Mouse (Mus musculus) cerebellum, adult 2 months (tissue): ENCODE data around the gene Zfp536.

ENCODE experiments used
- CTCF ChIP-seq: fragments of 200-500 bp; IDR thresholded peaks from 2 replicates; pipeline ENCODE4 v1.5.1; 2011; ENCODE audit warnings: low read depth, mild to moderate bottlenecking, control low read depth, low read length, moderate library complexity, borderline replicate concordance; ENCODE audit not compliant: insufficient read depth
- POLR2A ChIP-seq: fragments of 200-500 bp; IDR thresholded peaks from 2 replicates; pipeline ENCODE4 v1.6.1; 2011; ENCODE audit warnings: low read length, control low read depth, borderline replicate concordance; ENCODE audit not compliant: insufficient read depth

DNA sequence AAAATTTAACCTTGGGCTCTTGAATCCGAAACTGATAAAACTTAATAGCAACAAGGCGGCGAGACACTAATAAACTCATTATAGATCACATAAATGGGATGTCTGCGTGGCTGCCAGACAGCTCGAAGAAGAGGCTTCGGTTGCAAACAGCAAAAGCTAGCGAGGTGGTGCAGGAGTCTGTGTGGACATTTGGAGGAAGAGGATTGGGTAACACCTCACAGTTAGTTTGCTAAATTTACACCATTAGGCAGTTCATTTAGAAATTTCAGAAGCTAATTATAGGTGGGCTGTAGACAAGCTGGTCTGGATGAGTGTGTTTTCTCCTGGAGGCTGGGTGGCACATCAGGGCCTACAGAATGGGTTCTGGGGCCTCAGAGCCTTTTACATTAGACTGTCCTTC lies 143.0 kb downstream of the Zfp536 start:
- TF ChIP-seq POLR2A, result no peak
- TF ChIP-seq CTCF, result no peak
